Comparison of ENCODE assay signal across 8 mouse cellular contexts in genomic region chr15:98831684-98832035, GRCm38 (mm10). TPM values are rescaled to one million over a fixed set of nuclear protein-coding genes. Genes with fewer than 3 reads are reported as not detected.
A peak's percentile ranks its signal among the peaks of the same experiment; 100 is the strongest.
DNase-seq lines count a peak whose midpoint lies in the region; ATAC-seq and TF ChIP-seq lines count a peak whose summit lies in the region.

No protein-coding gene starts in this region.

- peaks cover 41% of the 10 kb centered on the region for H3K36me3 ChIP-seq in kidney, embryonic 16.5 days (ENCODE audit: insufficient read depth, low read length)
- H3K36me3 ChIP-seq in embryonic facial prominence, embryonic 11.5 days (replicated peaks; ENCODE audit: control insufficient read depth, insufficient read depth, low read depth, low read length), result peaks cover 18% of the 10 kb centered on the region
- peaks cover 29% of the 10 kb centered on the region for H3K36me3 ChIP-seq in intestine, embryonic 15.5 days
- H3K36me3 ChIP-seq in myocyte (ENCODE audit: control insufficient read depth, insufficient read depth), result peaks cover 26% of the 10 kb centered on the region

- peak overlapping the region; percentile 90 for H3K4me3 ChIP-seq in kidney, embryonic 16.5 days (ENCODE audit: low read length)
- no peak overlapping the region; the same call in 1 of the 2 replicates for H3K4me3 ChIP-seq in embryonic facial prominence, embryonic 11.5 days (ENCODE audit: low read depth, low read length)
- peak overlapping the region; percentile 74 for H3K4me3 ChIP-seq in intestine, embryonic 15.5 days (replicated peaks)
- H3K4me3 ChIP-seq in myocyte, result peak overlapping the region; percentile 83

- peak overlapping the region; percentile 94 for H3K27ac ChIP-seq in kidney, embryonic 16.5 days (ENCODE audit: low read length)
- H3K27ac ChIP-seq in embryonic facial prominence, embryonic 11.5 days (replicated peaks; ENCODE audit: low read depth, low read length), result no peak overlapping the region
- peak overlapping the region; percentile 82 for H3K27ac ChIP-seq in intestine, embryonic 15.5 days

- WGBS in kidney, embryonic 16.5 days, result 9% methylated on average over 9 of the region's 9 CpGs
- WGBS in embryonic facial prominence, embryonic 11.5 days, result 21% methylated on average over 9 of the region's 9 CpGs
- WGBS in intestine, embryonic 15.5 days, result 8% methylated on average over 9 of the region's 9 CpGs

- no peaks in the 10 kb centered on the region for H3K27me3 ChIP-seq in kidney, embryonic 16.5 days (ENCODE audit: insufficient read depth, low read length)
- no peaks in the 10 kb centered on the region for H3K27me3 ChIP-seq in embryonic facial prominence, embryonic 11.5 days (ENCODE audit: control insufficient read depth, insufficient read depth, low read length)
- H3K27me3 ChIP-seq in intestine, embryonic 15.5 days (replicated peaks), result no peaks in the 10 kb centered on the region
- H3K27me3 ChIP-seq in myocyte (ENCODE audit: control insufficient read depth, insufficient read depth, insufficient read length), result no peaks in the 10 kb centered on the region

- DNase-seq in kidney, postnatal 36 days, result no peak
- no peak for DNase-seq in embryonic facial prominence, embryonic 11.5 days (ENCODE audit: low spot score)
- DNase-seq in cerebellum, postnatal 4 days (ENCODE audit: low spot score in 2 of 2), result no peak
- DNase-seq in cerebellum, adult 8-10 months, result no peak
- DNase-seq in gastrocnemius, postnatal 4 days (ENCODE audit: low spot score in 2 of 2), result no peak

- TF ChIP-seq POLR2A in myocyte (IDR thresholded peaks at IDR 0.05; ENCODE audit: insufficient read length, low read depth), result no peak

- peak; percentile 25 for ATAC-seq in kidney, embryonic 16.5 days (ENCODE audit: low FRiP score, low TSS enrichment)
- ATAC-seq in embryonic facial prominence, embryonic 11.5 days (replicated peaks; ENCODE audit: insufficient number of reproducible peaks, low FRiP score, low TSS enrichment, low read depth), result no peak
- peak; percentile 60 for ATAC-seq in intestine, embryonic 15.5 days

- peak overlapping the region; percentile 7 for H3ac ChIP-seq in myocyte (ENCODE audit: control insufficient read depth, insufficient read length)

- H3K9ac ChIP-seq in kidney, embryonic 16.5 days (replicated peaks; ENCODE audit: low read length), result peak overlapping the region; percentile 93
- H3K9ac ChIP-seq in embryonic facial prominence, embryonic 11.5 days (replicated peaks; ENCODE audit: low read length), result no peak overlapping the region; the same call in 1 of the 2 replicates
- H3K9ac ChIP-seq in intestine, embryonic 15.5 days, result peak overlapping the region; percentile 16

- H3K4me2 ChIP-seq in kidney, embryonic 16.5 days (replicated peaks; ENCODE audit: low read depth, low read length), result peak overlapping the region; percentile 70
- peak overlapping the region; percentile 77 for H3K4me2 ChIP-seq in embryonic facial prominence, embryonic 11.5 days (ENCODE audit: low read depth, low read length)
- H3K4me2 ChIP-seq in intestine, embryonic 15.5 days (replicated peaks), result peak overlapping the region; percentile 63
- peak overlapping the region; percentile 98 for H3K4me2 ChIP-seq in myocyte (ENCODE audit: low read depth)

- peaks cover 39% of the 10 kb centered on the region for H3K79me2 ChIP-seq in myocyte (ENCODE audit: control insufficient read depth, insufficient read depth)

- no peaks in the 10 kb centered on the region for H3K9me3 ChIP-seq in kidney, embryonic 16.5 days (ENCODE audit: low read length)
- H3K9me3 ChIP-seq in embryonic facial prominence, embryonic 11.5 days (replicated peaks; ENCODE audit: control insufficient read depth, low read length), result no peaks in the 10 kb centered on the region
- H3K9me3 ChIP-seq in intestine, embryonic 15.5 days, result no peaks in the 10 kb centered on the region

- H3K4me1 ChIP-seq in kidney, embryonic 16.5 days (ENCODE audit: insufficient read depth, low read length), result peaks cover 26% of the 10 kb centered on the region
- H3K4me1 ChIP-seq in embryonic facial prominence, embryonic 11.5 days (ENCODE audit: control insufficient read depth, insufficient read depth, low read length), result no peaks in the 10 kb centered on the region; the same call in 1 of the 2 replicates
- peaks cover 10% of the 10 kb centered on the region; the same call in 1 of the 2 replicates for H3K4me1 ChIP-seq in intestine, embryonic 15.5 days (replicated peaks)

TF ChIP-seq in myocyte, 11 proteins besides CTCF, POLR2A, EP300 and RAD21:
- TF ChIP-seq MAX (IDR thresholded peaks at IDR 0.05; ENCODE audit: low read depth) (no peak), TCF12 (IDR thresholded peaks at IDR 0.05; ENCODE audit: insufficient read depth, poor library complexity, severe bottlenecking) (no peak), E2F4 (IDR thresholded peaks at IDR 0.05; ENCODE audit: insufficient read depth) (no peak), POLR2AphosphoS2 (IDR thresholded peaks at IDR 0.05; ENCODE audit: insufficient read length, low read depth) (no peak), CEBPB (IDR thresholded peaks at IDR 0.05; ENCODE audit: insufficient read depth, poor library complexity, severe bottlenecking) (no peak), USF1 (IDR thresholded peaks at IDR 0.05; ENCODE audit: low read depth) (no peak), SRF (IDR thresholded peaks at IDR 0.05; ENCODE audit: control insufficient read depth, insufficient read length, low read depth) (no peak), TCF3 (IDR thresholded peaks at IDR 0.05; ENCODE audit: insufficient read length, low read depth) (no peak), REST (IDR thresholded peaks at IDR 0.05; ENCODE audit: insufficient read depth, insufficient read length) (no peak), MYOG (IDR thresholded peaks at IDR 0.05; ENCODE audit: control insufficient read depth in 1 of 3, insufficient read depth in 1 of 3, insufficient read length in 2 of 3, low read depth in 2 of 3) (no peak), MYOD1 (IDR thresholded peaks at IDR 0.05; ENCODE audit: control insufficient read depth in 1 of 3, insufficient read length in 2 of 3, low read depth in 2 of 3) (no peak)

RNA-seq across cellular contexts. Expression of gene Prkag1, which starts 0.3 kb away (rescaled TPM):
- 103 and 119 TPM in 2 replicates for polyA plus RNA-seq in kidney, embryonic 16.5 days (2015; fragmentation: Nextera tagmentation; extraction: Ambion mirVana)
- 69.8 and 73.1 TPM in 2 replicates for polyA plus RNA-seq in embryonic facial prominence, embryonic 11.5 days (2014; fragmentation: Nextera tagmentation; extraction: Ambion mirVana)
- polyA plus RNA-seq in intestine, embryonic 15.5 days (2015; fragmentation: Nextera tagmentation; extraction: Ambion mirVana), result 88.3 and 89.0 TPM in 2 replicates
- 99.7 TPM for polyA plus RNA-seq in myocyte (2012; fragmentation: generic; extraction: Trizol)
- 10 to 100 TPM; 42.8 to 42.9 TPM for total RNA-seq in gastrocnemius, postnatal 4 days (2021)

RNA-seq across cellular contexts. Expression of gene Ddn, which starts 22.4 kb away (rescaled TPM):
- 2.6 and 3.3 TPM in 2 replicates for polyA plus RNA-seq in kidney, embryonic 16.5 days (2015; fragmentation: Nextera tagmentation; extraction: Ambion mirVana)
- polyA plus RNA-seq in embryonic facial prominence, embryonic 11.5 days (2014; fragmentation: Nextera tagmentation; extraction: Ambion mirVana), result 0.26 and 0.27 TPM in 2 replicates
- not detected in 2 replicates for polyA plus RNA-seq in intestine, embryonic 15.5 days (2015; fragmentation: Nextera tagmentation; extraction: Ambion mirVana)
- polyA plus RNA-seq in myocyte (2012; fragmentation: generic; extraction: Trizol), result 0.11 TPM
- 1 to 10 TPM; 1.8 TPM for total RNA-seq in gastrocnemius, postnatal 4 days (2021)

RNA-seq across cellular contexts. Expression of gene Kmt2d, which starts 39.3 kb away (rescaled TPM):
- 12.4 and 14.1 TPM in 2 replicates for polyA plus RNA-seq in kidney, embryonic 16.5 days (2015; fragmentation: Nextera tagmentation; extraction: Ambion mirVana)
- polyA plus RNA-seq in embryonic facial prominence, embryonic 11.5 days (2014; fragmentation: Nextera tagmentation; extraction: Ambion mirVana), result 11.6 and 12.0 TPM in 2 replicates
- polyA plus RNA-seq in intestine, embryonic 15.5 days (2015; fragmentation: Nextera tagmentation; extraction: Ambion mirVana), result 9.6 and 10.4 TPM in 2 replicates
- polyA plus RNA-seq in myocyte (2012; fragmentation: generic; extraction: Trizol), result 27.1 TPM
- 10 to 100 TPM; 63.9 to 68.6 TPM for total RNA-seq in gastrocnemius, postnatal 4 days (2021)

RNA-seq across cellular contexts. Expression of gene Wnt1, which starts 42.0 kb away (rescaled TPM):
- not detected in 2 replicates for polyA plus RNA-seq in kidney, embryonic 16.5 days (2015; fragmentation: Nextera tagmentation; extraction: Ambion mirVana)
- polyA plus RNA-seq in embryonic facial prominence, embryonic 11.5 days (2014; fragmentation: Nextera tagmentation; extraction: Ambion mirVana), result 0.28 and 0.33 TPM in 2 replicates
- polyA plus RNA-seq in intestine, embryonic 15.5 days (2015; fragmentation: Nextera tagmentation; extraction: Ambion mirVana), result not detected in 2 replicates
- polyA plus RNA-seq in myocyte (2012; fragmentation: generic; extraction: Trizol), result 0.06 TPM
- total RNA-seq in gastrocnemius, postnatal 4 days (2021), result under 1 TPM; 0.15 to 0.21 TPM

RNA-seq across cellular contexts. Expression of gene Wnt10b, which starts 53.7 kb away (rescaled TPM):
- polyA plus RNA-seq in kidney, embryonic 16.5 days (2015; fragmentation: Nextera tagmentation; extraction: Ambion mirVana), result 0.17 TPM in 1 of 2 replicates, not detected in the other
- 1.6 and 2.3 TPM in 2 replicates for polyA plus RNA-seq in embryonic facial prominence, embryonic 11.5 days (2014; fragmentation: Nextera tagmentation; extraction: Ambion mirVana)
- polyA plus RNA-seq in intestine, embryonic 15.5 days (2015; fragmentation: Nextera tagmentation; extraction: Ambion mirVana), result not detected in 2 replicates
- polyA plus RNA-seq in myocyte (2012; fragmentation: generic; extraction: Trizol), result 3.3 TPM
- 1 to 10 TPM; 2.7 TPM for total RNA-seq in gastrocnemius, postnatal 4 days (2021)
